Mouse (Mus musculus) heart, embryonic 16.5 days (tissue): ENCODE data around the gene Mgll. TPM values are rescaled to one million over a fixed set of nuclear protein-coding genes. Genes with fewer than 3 reads are reported as not detected.
A peak's percentile ranks its signal among the peaks of the same experiment; 100 is the strongest.

Experiments
- ATAC-seq: fragments of 200-750 bp; cut with Nextera tagmentation; replicated peaks from 2 replicates; pipeline ENCODE4 v1.8.0; 2017; ENCODE audit warnings: moderate number of reproducible peaks; ENCODE audit not compliant: insufficient read depth, low FRiP score; ENCODE audit errors: extremely low read depth
- H3K27ac ChIP-seq: fragments of 300-500 bp; sonication (generic); 2 replicates; pipeline ENCODE4 v1.5.1; 2014; ENCODE audit warnings: mild to moderate bottlenecking, low read length, control low read depth, moderate library complexity
- H3K27me3 ChIP-seq: fragments of 300-500 bp; sonication (generic); 2 replicates; pipeline ENCODE4 v1.6.1; 2014; ENCODE audit warnings: low read length, mixed read lengths; ENCODE audit not compliant: control insufficient read depth, insufficient read depth
- H3K36me3 ChIP-seq: fragments of 300-500 bp; sonication (generic); 2 replicates; pipeline ENCODE4 v1.6.1; 2014; ENCODE audit not compliant: control insufficient read depth, insufficient read depth
- H3K4me1 ChIP-seq: fragments of 300-500 bp; sonication (generic); 2 replicates; pipeline ENCODE4 v1.6.1; 2014; ENCODE audit warnings: low read length, mixed read lengths; ENCODE audit not compliant: control insufficient read depth, insufficient read depth
- H3K4me2 ChIP-seq: fragments of 300-500 bp; sonication (generic); 2 replicates; pipeline ENCODE4 v1.6.1; 2014; ENCODE audit warnings: low read depth, mild to moderate bottlenecking, control low read depth, low read length
- H3K4me3 ChIP-seq: fragments of 300-500 bp; sonication (generic); 2 replicates; pipeline ENCODE4 v1.5.1; 2014; ENCODE audit warnings: mild to moderate bottlenecking, control low read depth, low read length
- H3K9ac ChIP-seq: fragments of 300-500 bp; sonication (generic); 2 replicates; pipeline ENCODE4 v1.6.1; 2014; ENCODE audit warnings: low read length, control low read depth
- H3K9me3 ChIP-seq: fragments of 300-500 bp; sonication (generic); replicated peaks from 2 replicates; pipeline ENCODE4 v1.6.1; 2016; ENCODE audit warnings: low read length; ENCODE audit not compliant: control insufficient read depth
- WGBS: fragments of 180-500 bp; shearing (Covaris S2); extraction: QIAGEN DNeasy Blood & Tissue Kit; methylation state at CpG from one replicate; pipeline ENCODE4 v1.1.7; 2014; 5-methylcytosine and 5-hydroxymethylcytosine counted together
- polyA plus RNA-seq: library from polyadenylated mRNA; unstranded; fragments of >200 nt; fragmentation: Nextera tagmentation; extraction: Ambion mirVana; gene quantifications from 2 replicates; pipeline ENCODE4 v1.2.1, GENCODE M21; 2015

The Mgll gene
- polyA plus RNA-seq, 1 experiment from 2014 or later: 54.0 TPM

DNA sequence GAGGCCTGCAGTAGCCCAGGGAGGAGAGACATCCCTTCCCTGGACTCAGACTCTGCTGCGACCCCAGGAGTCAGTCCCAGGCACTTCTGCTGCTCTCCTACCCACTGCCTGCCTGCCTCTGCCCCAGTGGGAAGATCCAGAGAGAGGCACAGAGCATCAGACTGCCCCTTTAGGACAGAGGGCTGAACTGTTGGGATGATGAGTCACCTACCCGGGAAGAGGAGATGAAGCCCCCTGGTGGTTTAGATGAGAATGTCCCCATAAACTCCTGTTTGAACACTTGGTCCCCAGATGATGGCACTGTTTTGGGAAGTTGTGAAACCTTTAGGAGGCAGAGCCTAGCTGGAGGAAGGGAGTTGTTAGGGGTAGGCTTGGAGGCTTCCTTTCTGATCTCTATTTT, 136.7 kb downstream of the Mgll start:
- Histone ChIP-seq H3K9me3 (no peaks in the 10 kb centered on the region), H3K27ac (no peak overlapping the region), H3K4me2 (no peak overlapping the region), H3K27me3 (no peaks in the 10 kb centered on the region), H3K4me3 (no peak overlapping the region), H3K9ac (no peak overlapping the region), H3K36me3 (peaks cover 9% of the 10 kb centered on the region), H3K4me1 (peaks cover 12% of the 10 kb centered on the region)
- WGBS: 26% methylated on average over 2 of the region's 2 CpGs
- no peak for ATAC-seq

DNA sequence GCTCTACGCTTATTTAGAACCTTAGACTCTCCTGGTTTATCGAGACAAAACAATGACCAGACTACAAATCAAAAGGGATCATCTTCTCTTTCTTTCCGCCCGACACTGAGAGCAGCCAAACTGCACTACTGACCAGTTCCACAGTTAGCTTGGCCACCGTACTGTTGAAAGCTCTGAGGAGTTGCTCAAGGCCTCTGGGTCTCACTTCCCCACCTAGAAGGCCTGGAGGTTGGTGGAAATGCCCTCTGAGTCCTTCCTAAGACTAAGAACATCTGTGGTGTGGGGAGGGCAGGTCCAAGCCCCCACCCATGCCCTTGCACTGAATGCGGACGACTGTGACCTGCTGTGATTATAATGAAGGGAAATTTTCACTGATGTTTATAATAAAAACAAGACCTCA, 141.5 kb downstream of the Mgll start:
- Histone ChIP-seq H3K27me3 (no peaks in the 10 kb centered on the region), H3K27ac (no peak overlapping the region), H3K9me3 (no peaks in the 10 kb centered on the region), H3K4me2 (no peak overlapping the region), H3K36me3 (peaks cover 9% of the 10 kb centered on the region), H3K4me1 (no peaks in the 10 kb centered on the region), H3K9ac (no peak overlapping the region), H3K4me3 (no peak overlapping the region)
- ATAC-seq: no peak
- WGBS: 78% methylated on average over 7 of the region's 7 CpGs

DNA sequence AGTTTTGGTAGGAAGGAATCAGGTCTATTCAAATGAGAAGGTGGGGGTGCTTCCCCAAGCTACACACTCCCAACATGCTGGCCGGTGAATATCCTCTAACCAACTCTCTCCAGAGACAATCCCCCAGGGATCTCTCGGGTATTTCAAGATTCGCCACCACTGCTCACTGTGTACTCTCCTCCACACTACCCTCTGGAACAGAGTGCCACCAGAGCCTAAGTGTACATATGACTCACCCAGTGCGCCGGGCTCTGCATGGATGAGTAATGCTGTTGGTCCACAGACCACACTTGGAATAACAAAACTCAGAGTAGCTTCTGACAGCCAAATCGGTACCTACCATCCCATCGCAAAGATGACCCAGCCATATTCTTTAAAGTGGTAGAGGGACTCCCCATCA, 145.2 kb downstream of the Mgll start:
- no peaks in the 10 kb centered on the region for H3K4me1 ChIP-seq
- ATAC-seq: no peak
- H3K36me3 ChIP-seq: peaks cover 2% of the 10 kb centered on the region; the same call in 1 of the 2 replicates
- no peak overlapping the region for H3K4me2 ChIP-seq
- H3K9me3 ChIP-seq: no peaks in the 10 kb centered on the region
- H3K27ac ChIP-seq: no peak overlapping the region
- WGBS: 80% methylated on average over 7 of the region's 7 CpGs
- H3K4me3 ChIP-seq: no peak overlapping the region
- peaks cover 3% of the 10 kb centered on the region; the same call in 1 of the 2 replicates for H3K27me3 ChIP-seq
- no peak overlapping the region for H3K9ac ChIP-seq

- no peaks in the 10 kb centered on the region for H3K9me3 ChIP-seq
- ATAC-seq: no peak
- H3K4me3 ChIP-seq: no peak overlapping the region
- H3K27me3 ChIP-seq: peaks cover 3% of the 10 kb centered on the region; the same call in 1 of the 2 replicates
- WGBS: 48% methylated on average over 4 of the region's 4 CpGs
- H3K9ac ChIP-seq: no peak overlapping the region
- no peaks in the 10 kb centered on the region for H3K4me1 ChIP-seq
- no peak overlapping the region for H3K4me2 ChIP-seq
- H3K27ac ChIP-seq: no peak overlapping the region
- H3K36me3 ChIP-seq: no peaks in the 10 kb centered on the region
Observed at GRCm38 (mm10) chr6:88870594-88870993, 146.4 kb downstream of the Mgll start.

DNA sequence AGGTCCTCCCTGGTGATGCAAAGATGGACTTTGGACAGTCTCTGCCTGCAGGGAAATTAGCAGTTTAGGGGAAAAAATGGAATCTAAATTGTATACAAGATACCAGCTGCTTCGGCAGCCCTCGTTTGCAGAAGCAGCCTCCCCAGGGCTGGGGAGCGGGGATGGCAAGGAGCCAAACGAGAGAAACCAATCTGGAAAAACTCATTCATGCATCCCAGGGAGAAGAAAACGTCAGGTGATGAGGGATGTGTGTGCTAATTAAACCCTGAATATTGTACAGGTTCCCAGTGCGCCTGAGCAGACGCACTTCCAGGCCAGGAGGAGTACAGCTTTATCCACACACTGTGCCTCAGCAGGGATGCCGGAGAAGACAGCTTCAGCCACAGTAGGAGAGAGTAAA, 147.3 kb downstream of the Mgll start:
- WGBS: 50% methylated on average over 8 of the region's 8 CpGs

GRCm38 (mm10) chr6:88872811-88873210, 148.6 kb downstream of the Mgll start:
- Histone ChIP-seq H3K27me3 (peaks cover 3% of the 10 kb centered on the region; the same call in 1 of the 2 replicates), H3K4me3 (no peak overlapping the region), H3K9me3 (no peaks in the 10 kb centered on the region), H3K9ac (no peak overlapping the region), H3K4me2 (no peak overlapping the region), H3K4me1 (no peaks in the 10 kb centered on the region), H3K27ac (no peak overlapping the region), H3K36me3 (no peaks in the 10 kb centered on the region)
- ATAC-seq: 0 out of 2 replicates have a peak, but pooled peaks have one; percentile 7
- WGBS: 44% methylated on average over 7 of the region's 7 CpGs

More for the DNA sequence above, 147.3 kb downstream of the Mgll start:
- H3K27me3 ChIP-seq: peaks cover 3% of the 10 kb centered on the region; the same call in 1 of the 2 replicates
- H3K36me3 ChIP-seq: no peaks in the 10 kb centered on the region
- no peaks in the 10 kb centered on the region for H3K9me3 ChIP-seq
- H3K27ac ChIP-seq: no peak overlapping the region
- H3K9ac ChIP-seq: no peak overlapping the region
- no peak overlapping the region for H3K4me3 ChIP-seq
- no peak for ATAC-seq
- H3K4me2 ChIP-seq: no peak overlapping the region
- H3K4me1 ChIP-seq: no peaks in the 10 kb centered on the region

- no peaks in the 10 kb centered on the region for H3K36me3 ChIP-seq
- H3K9ac ChIP-seq: peak overlapping the region; percentile 80
- H3K4me1 ChIP-seq: no peaks in the 10 kb centered on the region
- peak overlapping the region; percentile 73 for H3K4me3 ChIP-seq
- WGBS: 4% methylated on average over 73 of the region's 74 CpGs
- ATAC-seq: peak; percentile 8
- H3K9me3 ChIP-seq: no peaks in the 10 kb centered on the region
- no peak overlapping the region for H3K27ac ChIP-seq
- peaks cover 3% of the 10 kb centered on the region; the same call in 1 of the 2 replicates for H3K27me3 ChIP-seq
- peak overlapping the region; percentile 100 for H3K4me2 ChIP-seq
Observed at GRCm38 (mm10) chr6:88873965-88874867, 150.0 kb downstream of the Mgll start.

GRCm38 (mm10) chr6:88874868-88875508, 150.8 kb downstream of the Mgll start, which contains the start of gene Podxl2:
Podxl2 (minus strand) TSS chr6:88875044.
- no peak within 1 kb of the TSS for H3K27ac ChIP-seq
- peaks cover 3% of the 10 kb centered on the region; the same call in 1 of the 2 replicates for H3K27me3 ChIP-seq
- H3K4me1 ChIP-seq: no peaks in the 10 kb centered on the region
- no peaks in the 10 kb centered on the region for H3K36me3 ChIP-seq
- no peaks in the 10 kb centered on the region for H3K9me3 ChIP-seq
- H3K4me2 ChIP-seq: peak within 1 kb of the TSS; percentile 100
- WGBS: 5% methylated on average over 63 of the region's 63 CpGs
- H3K4me3 ChIP-seq: peak within 1 kb of the TSS; percentile 73
- peak within 1 kb of the TSS; percentile 80 for H3K9ac ChIP-seq
- ATAC-seq: peak; percentile 73
